Mouse (Mus musculus) heart, adult 2 months (tissue): ENCODE measurements around the gene Ccdc96. TPM values are rescaled to one million over a fixed set of nuclear protein-coding genes. Genes with fewer than 3 reads are reported as not detected.

Source experiments
- DNase-seq, 2 experiments: peaks; one replicate each; pipeline ENCODE4 v3.0.0; 2021
- H3K27ac ChIP-seq: fragments of 200-600 bp; 2 replicates; pipeline ENCODE4 v1.8.1; 2022
- H3K27me3 ChIP-seq: fragments of 200-500 bp; 2 replicates; pipeline ENCODE4 v1.6.1; 2012; ENCODE audit warnings: mild to moderate bottlenecking, low read length, inconsistent platforms, mixed read lengths; ENCODE audit not compliant: control insufficient read depth, insufficient read depth
- H3K36me3 ChIP-seq: fragments of 200-500 bp; 2 replicates; pipeline ENCODE4 v1.6.1; 2012; ENCODE audit warnings: low read length, inconsistent platforms; ENCODE audit not compliant: control insufficient read depth, insufficient read depth
- H3K4me1 ChIP-seq: fragments of 200-500 bp; 2 replicates; pipeline ENCODE4 v1.6.1; 2011; ENCODE audit warnings: low read length; ENCODE audit not compliant: control insufficient read depth, insufficient read depth
- H3K4me3 ChIP-seq: fragments of 200-600 bp; 2 replicates; pipeline ENCODE4 v1.8.1; 2022
- H3K79me2 ChIP-seq: fragments of 200-500 bp; replicated peaks from 2 replicates; pipeline ENCODE4 v1.6.1; 2012; ENCODE audit warnings: mild to moderate bottlenecking, inconsistent platforms, low read length, moderate library complexity, mixed read lengths; ENCODE audit not compliant: control insufficient read depth, insufficient read depth
- H3K9ac ChIP-seq: fragments of 200-500 bp; 2 replicates; pipeline ENCODE4 v1.6.1; 2012; ENCODE audit warnings: low read depth, mild to moderate bottlenecking, control low read depth, inconsistent platforms, low read length, mixed read lengths
- CTCF ChIP-seq: fragments of 200-600 bp; IDR thresholded peaks from 2 replicates; pipeline ENCODE4 v1.8.1; 2022; ENCODE audit warnings: antibody characterized with exemption, mild to moderate bottlenecking, moderate library complexity
- EP300 ChIP-seq: fragments of 200-500 bp; IDR thresholded peaks from 2 replicates; pipeline ENCODE4 v1.6.1; 2011; ENCODE audit warnings: low read depth, low read length, control low read depth; ENCODE audit not compliant: insufficient read depth
- POLR2A ChIP-seq: fragments of 200-500 bp; IDR thresholded peaks from 2 replicates; pipeline ENCODE4 v1.6.1; 2011; ENCODE audit warnings: mild to moderate bottlenecking, low read depth, low read length, control low read depth; ENCODE audit not compliant: insufficient read depth
- WGBS: fragments of 180-500 bp; shearing (Covaris S2); methylation state at CpG from one replicate; pipeline ENCODE4 v1.1.7; 2018; 5-methylcytosine and 5-hydroxymethylcytosine counted together
- intact Hi-C: fragments of 180-260 bp; cut with DNase I; formaldehyde crosslinking; loops from one replicate; pipeline ENCODE4 v1.15.1; 2025
- polyA plus RNA-seq: library from polyadenylated mRNA; depleted of rRNA; stranded (reverse); fragments of >200 nt; gene quantifications from 2 replicates; pipeline ENCODE4 v1.2.3, GENCODE M21; 2012; rRNA removed
- total RNA-seq, 2 experiments: library from RNA; stranded (reverse); gene quantifications; 2 replicates each; pipeline ENCODE4 v1.2.3; 2021

Gene Ccdc96
- total and polyA plus RNA-seq, 3 experiments: 0.14 to 0.39 (median 0.21) TPM

DNA sequence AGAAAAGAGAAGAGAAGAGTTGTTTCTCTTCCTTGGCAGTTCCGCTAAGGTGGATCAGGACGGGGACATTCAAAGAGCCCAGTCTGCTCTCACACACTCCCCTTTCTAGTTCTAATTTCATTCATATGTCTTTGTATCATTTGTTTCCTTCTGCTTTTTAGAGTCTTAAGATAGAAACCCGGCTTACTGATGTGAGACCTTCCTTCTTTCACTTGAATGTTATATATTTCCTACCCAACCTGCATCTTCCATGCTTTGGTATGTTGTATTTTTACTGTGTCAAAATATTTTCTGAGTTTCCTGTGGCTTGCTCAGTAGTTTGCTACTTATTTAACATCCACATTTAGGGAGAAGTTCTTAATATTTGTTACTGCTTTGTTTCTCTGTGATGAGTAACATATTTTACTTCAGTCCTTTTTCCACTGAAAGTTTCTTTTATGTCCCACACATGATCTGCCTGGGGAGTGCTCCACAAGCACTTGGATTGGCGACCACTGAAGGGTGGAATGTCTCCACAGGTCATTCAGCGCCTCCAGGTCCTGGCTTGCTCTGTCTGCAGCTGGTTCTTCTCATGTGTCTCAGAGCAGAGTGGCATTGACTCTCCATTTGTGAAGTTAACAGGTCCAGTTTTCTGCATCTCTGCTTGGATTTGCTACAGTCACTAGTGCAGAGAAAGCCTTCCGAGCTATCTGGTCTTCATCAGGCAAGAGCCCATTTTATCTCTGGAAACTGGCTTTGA lies 51.2 kb downstream of the Ccdc96 start:
- TF ChIP-seq CTCF (no peak), EP300 (no peak), POLR2A (no peak)
- no peak for DNase-seq
- H3K79me2 ChIP-seq: 0 out of 2 replicates have a peak, but pooled peaks cover 2% of the 10 kb centered on the region
- WGBS: 79% methylated on average over 6 of the region's 6 CpGs
- H3K36me3 ChIP-seq: no peaks in the 10 kb centered on the region
- no peak overlapping the region for H3K9ac ChIP-seq
- H3K27me3 ChIP-seq: no peaks in the 10 kb centered on the region
- intact Hi-C loops: loop anchor here (5.0 kb wide), 1 partner anchor 73 kb away; the partner anchor contains the start of gene Grpel1
- peaks cover 1% of the 10 kb centered on the region; the same call in 1 of the 2 replicates for H3K4me1 ChIP-seq
- H3K27ac ChIP-seq: no peak overlapping the region
- no peak overlapping the region for H3K4me3 ChIP-seq

DNA sequence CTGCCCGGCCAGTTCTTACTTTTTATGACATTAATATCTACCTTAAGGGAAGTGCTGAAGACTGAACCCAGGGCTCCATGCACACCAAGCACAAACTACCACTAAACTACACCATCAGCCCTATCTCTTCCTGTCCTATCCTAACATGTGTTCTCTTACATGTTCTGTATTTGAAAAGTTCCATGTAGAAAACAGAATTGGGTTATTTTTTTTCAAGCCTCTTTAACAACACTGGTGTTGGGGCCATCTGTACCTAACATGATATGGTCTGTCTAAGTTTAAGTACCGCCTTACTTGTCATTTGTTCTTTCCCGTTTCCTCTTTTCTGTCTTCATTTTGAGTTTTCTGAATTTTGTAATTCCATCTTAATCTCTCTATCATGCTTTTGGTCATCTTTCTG lies 52.0 kb downstream of the Ccdc96 start:
- TF ChIP-seq POLR2A: no peak
- TF ChIP-seq CTCF: no peak
- no peak for TF ChIP-seq EP300
- H3K27ac ChIP-seq: no peak overlapping the region
- intact Hi-C loops: loop anchor here (5.0 kb wide), 1 partner anchor 74 kb away; the partner anchor contains the start of gene Grpel1
- whole genome bisulfite sequencing: 85% methylated on average over 3 of the region's 3 CpGs
- no peak for DNase-seq
- no peaks in the 10 kb centered on the region for H3K27me3 ChIP-seq
- no peaks in the 10 kb centered on the region for H3K36me3 ChIP-seq
- no peak overlapping the region for H3K9ac ChIP-seq
- no peak overlapping the region for H3K4me3 ChIP-seq
- no peaks in the 10 kb centered on the region for H3K4me1 ChIP-seq
- 0 out of 2 replicates have a peak, but pooled peaks cover 2% of the 10 kb centered on the region for H3K79me2 ChIP-seq

Other genes starting within 250 kb of the Ccdc96 start
- gene Sorcs2, start 86.4 kb upstream of the Ccdc96 start, total RNA-seq: 1 to 10 TPM; 6.0 to 7.7 TPM
- 9.0 and 14.5 TPM in 2 replicates for gene Sorcs2, start 86.4 kb upstream of the Ccdc96 start, polyA plus RNA-seq
- 10 to 100 TPM; 52.1 to 64.3 TPM for gene Grpel1, start 19.6 kb upstream of the Ccdc96 start, total RNA-seq
- gene Grpel1, start 19.6 kb upstream of the Ccdc96 start, polyA plus RNA-seq: 29.8 and 35.5 TPM in 2 replicates
- 10 to 100 TPM; 13.5 to 16.9 TPM for gene Tada2b, start 303 bp upstream of the Ccdc96 start, total RNA-seq
- 8.5 and 11.5 TPM in 2 replicates for gene Tada2b, start 303 bp upstream of the Ccdc96 start, polyA plus RNA-seq
- gene Tbc1d14, start 108.7 kb downstream of the Ccdc96 start, total RNA-seq: 10 to 100 TPM; 11.7 to 12.4 TPM
- 13.0 and 20.4 TPM in 2 replicates for gene Tbc1d14, start 108.7 kb downstream of the Ccdc96 start, polyA plus RNA-seq
- gene D5Ertd579e, start 211.4 kb downstream of the Ccdc96 start, total RNA-seq: 100 to 1,000 TPM in 1 of 2 experiments, 10 to 100 TPM in 1; 81.8 to 104 TPM
- 22.5 and 45.3 TPM in 2 replicates for gene D5Ertd579e, start 211.4 kb downstream of the Ccdc96 start, polyA plus RNA-seq